Mouse (Mus musculus) olfactory bulb, adult 2 months (tissue): Measurements from ENCODE around the gene Dnah2.

Experiments used
- CTCF ChIP-seq: fragments of 200-500 bp; IDR thresholded peaks from 2 replicates; pipeline ENCODE4 v1.5.1; 2012; ENCODE audit warnings: low read depth, mild to moderate bottlenecking, low read length, moderate library complexity; ENCODE audit not compliant: insufficient read depth
- POLR2A ChIP-seq: fragments of 200-500 bp; IDR thresholded peaks from 2 replicates; pipeline ENCODE4 v1.6.1; 2012; ENCODE audit warnings: mild to moderate bottlenecking, low read depth, low read length, moderate library complexity; ENCODE audit not compliant: insufficient read depth

- TF ChIP-seq CTCF (no peak), POLR2A (no peak)
Measured at GRCm38 (mm10) chr11:69499140-69499539, 49.8 kb downstream of the Dnah2 start.
